ENCODE assay signal across 8 mouse cellular contexts in genomic region chr11:117963872-117964271, GRCm38 (mm10). TPM values are rescaled to one million over a fixed set of nuclear protein-coding genes. Genes with fewer than 3 reads are reported as not detected.
DNase-seq lines count a peak whose midpoint lies in the region; ATAC-seq and TF ChIP-seq lines count a peak whose summit lies in the region.

No protein-coding gene starts in this region.

- ATAC-seq in heart, embryonic 11.5 days (replicated peaks; ENCODE audit: insufficient number of reproducible peaks, low FRiP score, low TSS enrichment), result peak; percentile 8; the same call in 1 of the 2 replicates
- ATAC-seq in forebrain, embryonic 13.5 days, result no peak
- ATAC-seq in liver, embryonic 16.5 days (ENCODE audit: low read depth), result no peak
- no peak for ATAC-seq in megakaryocyte-erythroid progenitor cell, adult 5-6 weeks (replicated peaks; ENCODE audit: low FRiP score, low TSS enrichment, poor library complexity, severe bottlenecking)
- no peak; the same call in 1 of the 2 replicates for ATAC-seq in granulocyte monocyte progenitor cell, adult 5-6 weeks (replicated peaks; ENCODE audit: poor library complexity, severe bottlenecking)

- peak overlapping the region; percentile 44 for H3K4me3 ChIP-seq in heart, embryonic 11.5 days (ENCODE audit: low read depth, low read length)
- peak overlapping the region; percentile 99 for H3K4me3 ChIP-seq in E14TG2a.4 (replicated peaks; ENCODE audit: low read length)
- peak overlapping the region; percentile 37 for H3K4me3 ChIP-seq in forebrain, embryonic 13.5 days
- peak overlapping the region; percentile 33 for H3K4me3 ChIP-seq in liver, embryonic 16.5 days (ENCODE audit: low read depth, low read length)

- peaks cover 26% of the 10 kb centered on the region for H3K27me3 ChIP-seq in heart, embryonic 11.5 days (ENCODE audit: control insufficient read depth, insufficient read depth, low read length)
- 0 out of 2 replicates have a peak, but pooled peaks cover 2% of the 10 kb centered on the region for H3K27me3 ChIP-seq in E14TG2a.4 (ENCODE audit: insufficient read depth, low read length)
- peaks cover 30% of the 10 kb centered on the region for H3K27me3 ChIP-seq in forebrain, embryonic 13.5 days
- H3K27me3 ChIP-seq in liver, embryonic 16.5 days (ENCODE audit: control insufficient read depth, insufficient read depth, low read depth, low read length), result peaks cover 56% of the 10 kb centered on the region

- H3K4me1 ChIP-seq in heart, embryonic 11.5 days (ENCODE audit: control insufficient read depth, insufficient read depth, low read length), result peaks cover 62% of the 10 kb centered on the region
- peaks cover 86% of the 10 kb centered on the region for H3K4me1 ChIP-seq in E14TG2a.4 (replicated peaks; ENCODE audit: low read depth, low read length)
- peaks cover 67% of the 10 kb centered on the region for H3K4me1 ChIP-seq in forebrain, embryonic 13.5 days
- peaks cover 39% of the 10 kb centered on the region for H3K4me1 ChIP-seq in liver, embryonic 16.5 days (ENCODE audit: control insufficient read depth, low read depth, low read length)

- H3K4me2 ChIP-seq in heart, embryonic 11.5 days, result peak overlapping the region; percentile 89
- peak overlapping the region; percentile 71 for H3K4me2 ChIP-seq in forebrain, embryonic 13.5 days
- peak overlapping the region; percentile 68 for H3K4me2 ChIP-seq in liver, embryonic 16.5 days (ENCODE audit: low read depth, low read length)

- DNase-seq in heart, adult 11 months, result no peak
- DNase-seq in adrenal gland, postnatal 14 days, result no peak

- peak overlapping the region; percentile 91 for H3K27ac ChIP-seq in heart, embryonic 11.5 days (ENCODE audit: low read depth, low read length)
- no peak overlapping the region; the same call in none of the 2 replicates for H3K27ac ChIP-seq in forebrain, embryonic 13.5 days
- 0 out of 2 replicates have a peak overlapping the region, but pooled peaks have one; percentile 3 for H3K27ac ChIP-seq in liver, embryonic 16.5 days (ENCODE audit: low read length)

- no peak for TF ChIP-seq CTCF in E14TG2a.4 (conservative IDR thresholded peaks at IDR 0.05; ENCODE audit: low read length)

- H3K36me3 ChIP-seq in heart, embryonic 11.5 days (ENCODE audit: control insufficient read depth, insufficient read depth, low read length), result no peaks in the 10 kb centered on the region
- peaks cover 45% of the 10 kb centered on the region for H3K36me3 ChIP-seq in E14TG2a.4 (ENCODE audit: insufficient read depth, low read length)
- H3K36me3 ChIP-seq in forebrain, embryonic 13.5 days (ENCODE audit: poor library complexity, severe bottlenecking), result no peaks in the 10 kb centered on the region
- peaks cover 8% of the 10 kb centered on the region; the same call in 1 of the 2 replicates for H3K36me3 ChIP-seq in liver, embryonic 16.5 days (ENCODE audit: control insufficient read depth, insufficient read depth)

- H3K9me3 ChIP-seq in heart, embryonic 11.5 days (replicated peaks; ENCODE audit: control insufficient read depth, low read length), result no peaks in the 10 kb centered on the region
- no peaks in the 10 kb centered on the region for H3K9me3 ChIP-seq in E14TG2a.4 (ENCODE audit: low read length)
- H3K9me3 ChIP-seq in forebrain, embryonic 13.5 days (replicated peaks), result no peaks in the 10 kb centered on the region
- H3K9me3 ChIP-seq in liver, embryonic 16.5 days (replicated peaks; ENCODE audit: control insufficient read depth, low read length), result no peaks in the 10 kb centered on the region

- 2% methylated on average over 9 of the region's 9 CpGs for WGBS in heart, embryonic 11.5 days (ENCODE audit: insufficient replicate concordance)
- WGBS in forebrain, embryonic 13.5 days, result 2% methylated on average over 9 of the region's 9 CpGs
- 3% methylated on average over 9 of the region's 9 CpGs for WGBS in liver, embryonic 16.5 days (ENCODE audit: insufficient replicate concordance)

- H3K9ac ChIP-seq in heart, embryonic 11.5 days (ENCODE audit: low read depth, low read length), result peak overlapping the region; percentile 72
- H3K9ac ChIP-seq in forebrain, embryonic 13.5 days, result peak overlapping the region; percentile 60; the same call in 1 of the 2 replicates
- H3K9ac ChIP-seq in liver, embryonic 16.5 days (ENCODE audit: low read depth, low read length), result peak overlapping the region; percentile 13; the same call in 1 of the 2 replicates

RNA-seq across cellular contexts. Expression of gene Socs3, which starts 6.0 kb away (rescaled TPM):
- polyA plus RNA-seq in heart, embryonic 11.5 days (2014; fragmentation: Nextera tagmentation; extraction: Ambion mirVana), result 3.6 and 4.5 TPM in 2 replicates
- 12.4 and 13.5 TPM in 2 replicates for polyA plus RNA-seq in forebrain, embryonic 13.5 days (2015; fragmentation: Nextera tagmentation; extraction: Ambion mirVana)
- polyA plus RNA-seq in liver, embryonic 16.5 days (2015; fragmentation: Nextera tagmentation; extraction: Ambion mirVana), result 6.1 and 6.7 TPM in 2 replicates
- not detected in 2 replicates for total RNA-seq in megakaryocyte-erythroid progenitor cell, adult 5-6 weeks (2014; fragmentation: Nextera tagmentation)
- 2.0 and 3.5 TPM in 2 replicates for total RNA-seq in megakaryocyte-erythroid progenitor cell, adult 5-6 weeks (2017)
- 4.8 and 6.5 TPM in 2 replicates for total RNA-seq in adrenal gland, postnatal 14 days (2021)
- 0.41 TPM in 1 of 2 replicates, not detected in the other for total RNA-seq in granulocyte monocyte progenitor cell, adult 5-6 weeks (2014; fragmentation: Nextera tagmentation)
- 2.0 and 2.2 TPM in 2 replicates for total RNA-seq in granulocyte monocyte progenitor cell, adult 5-6 weeks (2017)

RNA-seq across cellular contexts. Expression of gene Pgs1, which starts 22.2 kb away (rescaled TPM):
- 26.5 and 27.4 TPM in 2 replicates for polyA plus RNA-seq in heart, embryonic 11.5 days (2014; fragmentation: Nextera tagmentation; extraction: Ambion mirVana)
- 42.7 and 47.7 TPM in 2 replicates for polyA plus RNA-seq in forebrain, embryonic 13.5 days (2015; fragmentation: Nextera tagmentation; extraction: Ambion mirVana)
- polyA plus RNA-seq in liver, embryonic 16.5 days (2015; fragmentation: Nextera tagmentation; extraction: Ambion mirVana), result 13.5 and 13.7 TPM in 2 replicates
- 20.5 and 27.5 TPM in 2 replicates for total RNA-seq in megakaryocyte-erythroid progenitor cell, adult 5-6 weeks (2014; fragmentation: Nextera tagmentation)
- 5.6 and 6.4 TPM in 2 replicates for total RNA-seq in megakaryocyte-erythroid progenitor cell, adult 5-6 weeks (2017)
- 32.9 and 39.2 TPM in 2 replicates for total RNA-seq in adrenal gland, postnatal 14 days (2021)
- 43.1 and 44.5 TPM in 2 replicates for total RNA-seq in granulocyte monocyte progenitor cell, adult 5-6 weeks (2014; fragmentation: Nextera tagmentation)
- 18.8 and 23.3 TPM in 2 replicates for total RNA-seq in granulocyte monocyte progenitor cell, adult 5-6 weeks (2017)

Comparison
In these comparisons a context has a peak if more than half of its experiments do, and no peak if none do; other contexts are left out.
1. H3K4me3 ChIP-seq: peak in every context shown above with its lines; median percentile 99 in E14TG2a.4; 44 in heart, embryonic 11.5 days; 37 in forebrain, embryonic 13.5 days; 33 in liver, embryonic 16.5 days.
2. H3K9ac ChIP-seq: peak in every context shown above with its lines; median percentile 72 in heart, embryonic 11.5 days; 60 in forebrain, embryonic 13.5 days; 13 in liver, embryonic 16.5 days.